Mouse (Mus musculus): Measurements from ENCODE around the gene Dnm3.

GRCm38 (mm10) chr1:162252869-162253268 lies 225.0 kb downstream of the Dnm3 start:
- no peak for TF ChIP-seq MAZ (IDR thresholded peaks at IDR 0.05; ENCODE audit: low read depth, low read length)
- no peak for TF ChIP-seq CTCF (IDR thresholded peaks at IDR 0.05 in 2 of 3, conservative IDR thresholded peaks at IDR 0.05 in 1 of 3; ENCODE audit: control insufficient read depth in 1 of 3, insufficient read depth in 1 of 3, low read depth in 2 of 3, low read length in 3 of 3, poor library complexity in 1 of 3, severe bottlenecking in 1 of 3)
- TF ChIP-seq EP300 (IDR thresholded peaks at IDR 0.05; ENCODE audit: low read depth in 1 of 2, low read length in 2 of 2): no peak
- no peak for TF ChIP-seq USF2 (IDR thresholded peaks at IDR 0.05; ENCODE audit: borderline replicate concordance in 1 of 2, insufficient read depth in 1 of 2, low read depth in 1 of 2, low read length in 2 of 2)
- TF ChIP-seq POLR2A (IDR thresholded peaks at IDR 0.05; ENCODE audit: control insufficient read depth in 1 of 2, insufficient read depth in 1 of 2, low read depth in 1 of 2, low read length in 2 of 2, poor library complexity in 1 of 2): no peak
